Mouse (Mus musculus) thymus, adult 2 months (tissue): ENCODE measurements around the gene Syne2.

ENCODE experiments used
- CTCF ChIP-seq: fragments of 200-500 bp; IDR thresholded peaks from 2 replicates; pipeline ENCODE4 v1.5.1; 2012; ENCODE audit warnings: mild to moderate bottlenecking, control low read depth, low read length, moderate library complexity, borderline replicate concordance; ENCODE audit not compliant: control insufficient read depth, poor library complexity, insufficient read depth; ENCODE audit errors: extremely low read depth
- POLR2A ChIP-seq: fragments of 200-500 bp; IDR thresholded peaks from 2 replicates; pipeline ENCODE4 v1.6.1; 2012; ENCODE audit warnings: mild to moderate bottlenecking, low read length, control low read depth, moderate library complexity; ENCODE audit not compliant: control insufficient read depth, poor library complexity, insufficient read depth; ENCODE audit errors: extremely low read depth

GRCm38 (mm10) chr12:75927596-75927995 lies 109.7 kb downstream of the Syne2 start:
- no peak for TF ChIP-seq CTCF
- no peak for TF ChIP-seq POLR2A
